Mouse (Mus musculus) hindbrain, postnatal 0 days (tissue): Measurements from ENCODE around the gene Emilin2. TPM values are rescaled to one million over a fixed set of nuclear protein-coding genes. Genes with fewer than 3 reads are reported as not detected.
"Not testable (repeated sequence)": the region's sequence is repeated elsewhere in the genome, so short reads cannot be mapped to it uniquely, and the experiment has no call there.

Experiments used
- ATAC-seq: fragments of 200-750 bp; cut with Nextera tagmentation; 2 replicates; pipeline ENCODE4 v1.8.0; 2017; ENCODE audit warnings: mild to moderate bottlenecking, moderate TSS enrichment, moderate library complexity
- DNase-seq: peaks from one replicate; pipeline ENCODE4 v3.0.0-alpha.2; 2015; ENCODE audit warnings: low spot score
- H3K27ac ChIP-seq: fragments of 300-500 bp; sonication (generic); 2 replicates; pipeline ENCODE4 v1.5.1; 2014; ENCODE audit warnings: mild to moderate bottlenecking
- H3K27me3 ChIP-seq: fragments of 300-500 bp; sonication (generic); 2 replicates; pipeline ENCODE4 v1.6.1; 2014; ENCODE audit warnings: low read length, mixed read lengths; ENCODE audit not compliant: insufficient read depth
- H3K36me3 ChIP-seq: fragments of 300-500 bp; sonication (generic); 2 replicates; pipeline ENCODE4 v1.6.1; 2014; ENCODE audit warnings: low read length, mixed read lengths; ENCODE audit not compliant: insufficient read depth
- H3K4me1 ChIP-seq: fragments of 300-500 bp; sonication (generic); 2 replicates; pipeline ENCODE4 v1.6.1; 2014; ENCODE audit warnings: antibody characterized with exemption, low read length, mixed read lengths; ENCODE audit not compliant: insufficient read depth
- H3K4me2 ChIP-seq: fragments of 300-500 bp; sonication (generic); 2 replicates; pipeline ENCODE4 v1.6.1; 2014; ENCODE audit warnings: low read depth, mild to moderate bottlenecking, low read length, moderate library complexity, mixed read lengths
- H3K4me3 ChIP-seq: fragments of 300-500 bp; sonication (generic); 2 replicates; pipeline ENCODE4 v1.5.1; 2014; ENCODE audit warnings: low read length
- H3K9ac ChIP-seq: fragments of 300-500 bp; sonication (generic); replicated peaks from 2 replicates; pipeline ENCODE4 v1.6.1; 2014; ENCODE audit warnings: mild to moderate bottlenecking, low read length, moderate library complexity, mixed read lengths
- H3K9me3 ChIP-seq: fragments of 300-500 bp; sonication (generic); 2 replicates; pipeline ENCODE4 v1.6.1; 2016; ENCODE audit warnings: low read length, mixed read lengths
- CTCF ChIP-seq: IDR thresholded peaks from 2 replicates; pipeline ENCODE4 v1.5.1; 2016; ENCODE audit warnings: antibody characterized with exemption, control low read depth, low read depth
- WGBS: fragments of 180-500 bp; shearing (Covaris S2); extraction: QIAGEN DNeasy Blood & Tissue Kit; methylation state at CpG from one replicate; pipeline ENCODE4 v1.1.7; 2014; 5-methylcytosine and 5-hydroxymethylcytosine counted together
- polyA plus RNA-seq: library from polyadenylated mRNA; unstranded; fragments of >200 nt; fragmentation: Nextera tagmentation; extraction: Ambion mirVana; gene quantifications from 2 replicates; pipeline ENCODE4 v1.2.1, GENCODE M21; 2015
- total RNA-seq: library from RNA; depleted of rRNA; stranded (reverse); fragments of >200 nt; gene quantifications from 2 replicates; pipeline ENCODE4 v1.2.3, GENCODE M21; 2014

The Emilin2 gene
- total and polyA plus RNA-seq, 2 experiments from 2014 or later, result 2.0 to 4.4 TPM

DNA sequence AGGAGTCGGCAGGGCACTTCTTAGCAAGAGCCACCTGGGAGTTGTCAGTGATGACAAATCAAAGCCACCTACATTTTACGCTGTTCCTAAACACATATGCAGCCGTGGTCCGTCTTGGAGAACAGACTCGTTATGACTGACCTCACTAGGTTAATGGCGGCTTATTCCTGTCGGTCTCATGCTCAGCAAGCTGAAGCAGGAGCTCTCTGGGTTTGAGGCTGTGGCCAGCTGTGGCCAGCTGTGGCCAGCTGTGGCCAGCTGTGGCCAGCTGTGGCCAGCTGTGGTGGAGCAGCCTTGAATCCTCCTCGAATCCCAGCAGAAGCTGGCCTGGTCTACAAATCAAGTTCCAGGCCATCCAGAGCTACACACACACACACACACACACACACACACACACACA lies 24.6 kb upstream of the Emilin2 start:
- DNase-seq (no peak), ATAC-seq (no peak)
- no peak overlapping the region for H3K4me2 ChIP-seq
- no peak overlapping the region for H3K4me3 ChIP-seq
- no peaks in the 10 kb centered on the region for H3K36me3 ChIP-seq
- WGBS, result 85% methylated on average over 8 of the region's 8 CpGs
- H3K27ac ChIP-seq, result no peak overlapping the region
- no peak overlapping the region for H3K9ac ChIP-seq
- H3K9me3 ChIP-seq, result no peaks in the 10 kb centered on the region
- no peak for TF ChIP-seq CTCF
- H3K4me1 ChIP-seq, result no peaks in the 10 kb centered on the region
- no peaks in the 10 kb centered on the region for H3K27me3 ChIP-seq

DNA sequence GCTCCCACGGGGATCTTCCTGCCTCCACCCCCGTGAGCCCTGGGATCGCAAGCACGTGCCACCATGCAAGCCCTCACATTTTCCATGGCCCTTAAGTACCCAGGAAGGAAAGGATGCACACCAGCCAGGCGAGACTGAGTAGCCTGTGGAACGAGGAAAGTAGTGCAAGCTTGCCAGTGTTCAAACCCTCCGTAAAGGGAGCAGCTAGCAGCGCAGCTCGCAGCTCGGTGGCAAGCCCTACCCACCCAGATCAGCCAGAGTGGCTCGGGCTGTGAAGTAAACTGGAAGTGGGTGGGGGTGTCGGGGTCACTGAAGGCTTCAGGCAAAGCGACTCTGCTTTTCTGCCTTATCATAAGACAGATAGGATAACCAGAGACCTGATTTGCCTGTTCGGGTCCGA lies 20.5 kb upstream of the Emilin2 start:
- no peak overlapping the region for H3K4me3 ChIP-seq
- no peaks in the 10 kb centered on the region for H3K4me1 ChIP-seq
- no peak overlapping the region for H3K9ac ChIP-seq
- no peaks in the 10 kb centered on the region for H3K36me3 ChIP-seq
- WGBS, result 78% methylated on average over 15 of the region's 15 CpGs
- H3K27me3 ChIP-seq, result no peaks in the 10 kb centered on the region
- no peak for ATAC-seq
- no peak for DNase-seq
- H3K27ac ChIP-seq, result no peak overlapping the region
- no peak overlapping the region for H3K4me2 ChIP-seq
- no peak for TF ChIP-seq CTCF
- H3K9me3 ChIP-seq, result no peaks in the 10 kb centered on the region

DNA sequence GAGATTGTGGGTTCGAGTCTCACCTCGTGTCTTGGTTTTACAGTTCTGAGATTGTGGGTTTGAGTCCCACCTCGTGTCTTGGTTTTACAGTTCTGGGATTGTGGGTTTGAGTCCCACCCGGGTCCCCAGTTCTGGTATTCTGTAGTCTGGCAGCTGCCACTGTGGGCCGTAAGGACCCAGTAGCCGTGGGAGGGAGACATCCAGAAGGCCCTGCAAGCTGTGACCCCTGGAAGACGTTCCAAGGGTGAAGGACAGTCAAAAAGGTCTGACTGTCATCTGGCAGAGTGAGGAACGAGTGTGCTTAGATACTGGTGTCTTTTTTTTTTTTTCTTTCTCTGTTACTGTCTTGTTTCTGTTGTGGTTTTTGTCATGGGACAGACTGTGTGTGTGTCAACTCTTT lies 9.0 kb upstream of the Emilin2 start:
- not testable (repeated sequence) for ATAC-seq

DNA sequence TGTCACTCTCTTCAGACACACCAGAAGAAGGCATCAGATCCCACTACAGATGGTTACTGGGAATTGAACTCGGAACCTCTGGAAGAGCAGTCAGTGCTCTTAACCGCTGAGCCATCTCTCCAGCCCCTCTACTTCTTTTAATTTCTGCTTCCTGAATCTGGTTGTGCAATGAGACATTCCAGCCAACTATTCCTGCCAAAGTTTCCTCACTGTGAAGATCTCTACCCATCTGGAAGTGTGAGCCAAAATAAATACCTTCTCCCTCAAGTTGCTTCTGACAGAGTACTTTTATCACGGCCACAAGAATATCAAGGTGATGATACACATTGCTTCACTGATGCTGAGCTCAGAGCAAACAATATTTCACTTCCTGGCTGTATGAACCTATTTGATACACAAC lies 7.6 kb upstream of the Emilin2 start:
- no peak for ATAC-seq
- Histone ChIP-seq H3K27ac (no peak overlapping the region), H3K9ac (no peak overlapping the region), H3K4me3 (no peak overlapping the region), H3K36me3 (no peaks in the 10 kb centered on the region), H3K9me3 (no peaks in the 10 kb centered on the region), H3K27me3 (no peaks in the 10 kb centered on the region), H3K4me1 (no peaks in the 10 kb centered on the region), H3K4me2 (no peak overlapping the region)
- TF ChIP-seq CTCF, result no peak
- no peak for DNase-seq
- 94% methylated on average over 3 of the region's 3 CpGs for WGBS

More for the DNA sequence above, 9.0 kb upstream of the Emilin2 start:
- not testable (repeated sequence) for H3K4me3 ChIP-seq, H3K27me3 ChIP-seq, DNase-seq, H3K4me1 ChIP-seq, H3K27ac ChIP-seq, H3K4me2 ChIP-seq, H3K9me3 ChIP-seq, H3K9ac ChIP-seq, H3K36me3 ChIP-seq
- 85% methylated on average over 8 of the region's 8 CpGs for WGBS

DNA sequence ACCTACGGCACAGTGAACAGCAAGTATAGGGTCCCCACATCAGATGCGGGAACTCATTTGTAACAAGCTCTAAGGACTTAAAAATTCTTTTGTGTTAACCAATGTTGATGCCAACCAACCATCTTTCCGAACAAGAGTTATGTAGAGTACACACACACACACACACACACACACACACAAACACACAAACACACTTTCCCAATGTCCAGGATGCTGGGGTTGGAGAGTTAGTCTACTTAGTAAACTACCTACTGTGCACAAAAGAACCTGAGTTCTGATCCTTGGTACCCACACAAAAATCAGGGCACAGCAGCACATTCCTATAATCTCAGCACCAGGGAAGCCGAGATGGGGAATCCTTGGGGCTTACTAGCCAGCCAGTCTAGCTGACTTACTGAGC lies 5.8 kb upstream of the Emilin2 start:
- WGBS, result 89% methylated on average over 4 of the region's 4 CpGs

DNA sequence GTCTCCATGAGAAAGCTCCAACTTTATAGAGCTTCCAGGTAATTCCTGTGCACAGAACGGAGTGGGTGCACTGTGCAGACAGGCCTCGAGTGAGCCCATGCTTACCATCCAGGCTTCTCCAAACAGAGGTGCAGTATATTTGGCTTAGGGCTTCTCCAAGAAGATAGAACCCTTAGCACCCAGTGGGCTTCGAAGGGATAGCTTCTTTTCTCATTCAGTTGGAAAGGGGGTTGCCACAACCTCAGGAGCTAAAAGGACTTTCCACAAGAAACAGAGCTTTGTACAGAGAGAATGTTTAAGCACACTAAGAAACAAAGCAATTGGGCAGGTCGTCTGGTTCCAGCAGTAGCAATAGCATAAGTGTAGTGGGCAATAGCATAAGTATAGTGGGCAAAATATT lies 2.5 kb upstream of the Emilin2 start:
- no peak overlapping the region for H3K27ac ChIP-seq
- no peak for ATAC-seq
- H3K9ac ChIP-seq, result no peak overlapping the region
- H3K36me3 ChIP-seq, result no peaks in the 10 kb centered on the region
- no peaks in the 10 kb centered on the region for H3K9me3 ChIP-seq
- no peak overlapping the region for H3K4me2 ChIP-seq
- no peak for TF ChIP-seq CTCF
- no peak overlapping the region for H3K4me3 ChIP-seq
- DNase-seq, result no peak
- peaks cover 6% of the 10 kb centered on the region for H3K4me1 ChIP-seq
- H3K27me3 ChIP-seq, result peaks cover 12% of the 10 kb centered on the region; the same call in 1 of the 2 replicates
- 80% methylated on average over 4 of the region's 4 CpGs for WGBS

More for the DNA sequence above, 5.8 kb upstream of the Emilin2 start:
- Histone ChIP-seq H3K9me3 (no peaks in the 10 kb centered on the region), H3K27me3 (no peaks in the 10 kb centered on the region), H3K27ac (no peak overlapping the region), H3K4me1 (no peaks in the 10 kb centered on the region), H3K9ac (no peak overlapping the region), H3K36me3 (no peaks in the 10 kb centered on the region), H3K4me2 (no peak overlapping the region), H3K4me3 (no peak overlapping the region)
- DNase-seq (no peak), ATAC-seq (no peak)
- TF ChIP-seq CTCF, result no peak

DNA sequence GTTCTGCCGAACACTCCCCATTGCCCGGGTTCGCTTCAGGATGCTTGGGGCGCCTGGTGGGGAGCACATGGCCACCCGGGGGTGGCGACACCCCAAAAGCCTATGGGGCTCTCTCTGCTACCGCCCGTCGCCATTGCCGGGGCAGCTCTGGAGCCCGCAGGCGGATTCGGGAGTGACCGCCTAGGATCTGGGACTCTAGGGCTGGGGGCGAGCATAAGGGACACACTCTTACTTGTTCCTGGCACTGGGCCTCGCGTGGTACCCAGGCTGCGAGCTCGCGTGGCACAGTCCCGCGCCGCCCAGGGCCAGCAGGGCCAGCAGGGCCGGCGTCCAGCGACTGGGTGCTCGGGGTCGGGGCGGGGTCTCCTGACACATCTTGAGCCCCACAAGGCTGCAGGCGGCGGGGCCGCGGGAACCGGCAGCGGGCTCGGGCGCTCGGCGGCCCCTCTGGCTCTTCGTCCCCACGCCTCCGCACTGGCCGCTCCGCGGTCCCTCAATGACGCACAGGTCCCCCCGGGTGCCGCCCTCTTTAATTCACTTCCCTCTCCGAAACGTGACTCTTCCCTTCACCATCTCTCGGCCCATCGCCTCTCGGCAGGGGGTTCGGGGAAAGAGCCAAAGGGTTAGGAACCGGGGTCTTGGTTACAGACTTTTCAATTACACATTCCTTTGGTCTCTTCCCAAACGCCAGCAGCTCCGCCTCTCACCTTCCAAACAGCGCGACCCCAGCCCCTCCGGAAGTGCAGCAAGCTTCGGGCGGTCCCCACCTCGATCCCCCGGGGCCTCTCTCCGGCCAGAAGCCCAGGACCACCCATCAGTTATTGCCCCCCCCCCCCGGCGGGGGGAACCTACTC lies 1.1 kb downstream of the Emilin2 start:
- Histone ChIP-seq H3K9ac (peak overlapping the region; percentile 52), H3K9me3 (no peaks in the 10 kb centered on the region), H3K36me3 (no peaks in the 10 kb centered on the region), H3K27ac (no peak overlapping the region), H3K27me3 (peaks cover 12% of the 10 kb centered on the region; the same call in 1 of the 2 replicates), H3K4me3 (peak overlapping the region; percentile 61), H3K4me1 (peaks cover 6% of the 10 kb centered on the region), H3K4me2 (peak overlapping the region; percentile 100)
- no peak for TF ChIP-seq CTCF
- under 1% methylated on average over 61 of the region's 67 CpGs for WGBS
- ATAC-seq (peak; percentile 59), DNase-seq (peak; percentile 18)
